Mouse (Mus musculus): ENCODE measurements around the gene Tbx6. TPM values are rescaled to one million over a fixed set of nuclear protein-coding genes. Genes with fewer than 3 reads are reported as not detected.

Tbx6 gene
- polyA plus RNA-seq, 1 experiment from 2014 or later, result 0.35 TPM

GRCm38 (mm10) chr7:126822741-126823140 lies 41.5 kb downstream of the Tbx6 start:
- H3K4me2 ChIP-seq, result no peak overlapping the region
- no peak for DNase-seq
- H3K27me3 ChIP-seq, result peaks cover 59% of the 10 kb centered on the region
- WGBS (ENCODE audit: insufficient replicate concordance), result 22% methylated on average over 9 of the region's 9 CpGs
- ATAC-seq (ENCODE audit: low read depth), result no peak
- H3K4me3 ChIP-seq (replicated peaks), result no peak overlapping the region
- H3K27ac ChIP-seq, result no peak overlapping the region
- H3K4me1 ChIP-seq (replicated peaks), result peaks cover 3% of the 10 kb centered on the region; the same call in 1 of the 2 replicates
- no peaks in the 10 kb centered on the region for H3K9me3 ChIP-seq (replicated peaks)
- H3K36me3 ChIP-seq, result no peaks in the 10 kb centered on the region
- no peak overlapping the region for H3K9ac ChIP-seq

DNA sequence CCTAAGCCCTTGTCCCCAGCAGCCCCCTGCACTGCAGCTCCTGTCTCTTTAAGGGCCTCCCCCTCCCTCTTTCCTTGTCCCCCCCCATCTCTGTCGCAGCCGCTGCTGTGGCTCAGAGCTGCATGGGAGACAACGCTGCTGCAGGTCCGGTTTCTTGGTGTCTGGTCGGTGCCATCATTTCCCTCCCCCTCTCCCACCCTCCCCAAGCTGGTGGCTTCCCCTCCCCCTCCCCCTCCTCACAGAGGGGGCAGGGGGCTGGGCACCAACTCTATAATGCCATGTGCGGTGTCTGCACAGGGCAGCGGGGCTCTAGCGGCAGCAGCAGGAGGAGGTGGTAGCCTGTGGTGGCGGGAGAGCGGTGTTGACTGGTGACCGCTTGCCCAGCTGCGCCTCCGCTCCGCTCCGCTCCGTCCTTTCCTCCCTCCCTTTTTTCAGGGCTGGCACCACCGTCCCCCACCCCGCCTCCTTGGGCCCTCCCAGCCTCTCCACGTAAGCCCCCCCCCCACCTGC lies 42.0 kb downstream of the Tbx6 start:
- Histone ChIP-seq H3K4me1 (replicated peaks) (peaks cover 3% of the 10 kb centered on the region; the same call in 1 of the 2 replicates), H3K27ac (no peak overlapping the region), H3K36me3 (no peaks in the 10 kb centered on the region), H3K4me3 (replicated peaks) (no peak overlapping the region), H3K27me3 (peaks cover 62% of the 10 kb centered on the region), H3K9ac (no peak overlapping the region), H3K4me2 (peak overlapping the region; percentile 26), H3K9me3 (replicated peaks) (no peaks in the 10 kb centered on the region)
- ATAC-seq (ENCODE audit: low read depth) (no peak), DNase-seq (no peak)
- WGBS (ENCODE audit: insufficient replicate concordance), result 6% methylated on average over 18 of the region's 19 CpGs

- 12% methylated on average over 10 of the region's 10 CpGs for WGBS (ENCODE audit: insufficient replicate concordance)
- Histone ChIP-seq H3K4me2 (no peak overlapping the region), H3K9ac (no peak overlapping the region), H3K36me3 (no peaks in the 10 kb centered on the region), H3K4me1 (replicated peaks) (peaks cover 3% of the 10 kb centered on the region; the same call in 1 of the 2 replicates), H3K9me3 (replicated peaks) (no peaks in the 10 kb centered on the region), H3K27me3 (peaks cover 67% of the 10 kb centered on the region), H3K27ac (no peak overlapping the region), H3K4me3 (replicated peaks) (no peak overlapping the region)
- DNase-seq (no peak), ATAC-seq (ENCODE audit: low read depth) (no peak)
Measured at GRCm38 (mm10) chr7:126823940-126824339, 42.7 kb downstream of the Tbx6 start.

DNA sequence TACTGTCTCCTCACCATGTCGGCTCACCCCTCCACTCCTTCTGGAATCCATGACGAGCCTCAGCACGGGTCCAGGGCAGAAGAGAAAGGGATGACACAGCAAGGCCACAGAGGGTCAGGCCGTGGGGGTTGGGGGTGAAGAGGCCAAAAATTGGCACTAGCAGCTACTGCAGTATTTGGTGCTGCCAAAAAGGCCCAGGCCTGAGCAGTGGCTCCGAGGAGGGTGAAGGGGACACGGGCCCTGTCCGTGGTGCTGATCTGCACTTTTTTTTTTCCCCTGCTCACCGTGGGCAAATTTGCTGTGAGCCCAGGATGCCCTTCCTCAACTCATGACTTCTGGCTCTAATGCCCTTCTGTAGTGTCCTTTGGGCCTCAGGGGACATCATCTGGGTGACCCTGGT lies 44.1 kb downstream of the Tbx6 start:
- WGBS (ENCODE audit: insufficient replicate concordance), result 21% methylated on average over 8 of the region's 8 CpGs
- ATAC-seq (ENCODE audit: low read depth), result no peak
- peaks cover 81% of the 10 kb centered on the region for H3K27me3 ChIP-seq

DNA sequence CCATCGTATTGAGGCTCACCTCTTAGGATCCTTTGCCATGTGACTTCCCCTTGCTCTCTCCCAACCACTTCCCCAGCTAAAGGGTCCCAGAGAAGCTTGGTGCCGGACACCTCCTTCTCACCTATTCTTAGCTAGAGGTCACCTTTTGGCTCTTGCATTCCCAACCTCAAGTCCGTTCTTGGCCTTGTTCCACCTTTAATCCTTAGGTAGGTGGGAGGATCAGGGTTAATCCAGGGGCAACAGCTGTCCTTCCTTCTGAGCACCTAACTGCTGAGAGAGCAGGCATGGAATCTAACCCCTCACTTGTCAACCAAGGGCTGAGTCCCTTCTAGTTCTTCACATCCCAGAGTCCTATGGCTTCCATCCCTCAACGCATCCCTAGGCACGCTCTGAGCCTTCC lies 44.7 kb downstream of the Tbx6 start:
- Histone ChIP-seq H3K4me1 (replicated peaks) (peaks cover 3% of the 10 kb centered on the region; the same call in 1 of the 2 replicates), H3K9me3 (replicated peaks) (no peaks in the 10 kb centered on the region), H3K9ac (no peak overlapping the region), H3K4me2 (no peak overlapping the region), H3K4me3 (replicated peaks) (no peak overlapping the region), H3K27ac (no peak overlapping the region), H3K36me3 (no peaks in the 10 kb centered on the region), H3K27me3 (peaks cover 85% of the 10 kb centered on the region)
- DNase-seq, result no peak
- ATAC-seq (ENCODE audit: low read depth), result no peak
- WGBS (ENCODE audit: insufficient replicate concordance), result 53% methylated on average over 5 of the region's 5 CpGs

More for the DNA sequence above, 44.1 kb downstream of the Tbx6 start:
- Histone ChIP-seq H3K4me2 (no peak overlapping the region), H3K27ac (no peak overlapping the region), H3K4me3 (replicated peaks) (no peak overlapping the region), H3K9ac (no peak overlapping the region), H3K9me3 (replicated peaks) (no peaks in the 10 kb centered on the region), H3K4me1 (replicated peaks) (peaks cover 3% of the 10 kb centered on the region; the same call in 1 of the 2 replicates), H3K36me3 (no peaks in the 10 kb centered on the region)
- no peak for DNase-seq

- Histone ChIP-seq H3K9ac (no peak within 1 kb of the TSS), H3K27me3 (peaks cover 38% of the 10 kb centered on the region), H3K36me3 (no peaks in the 10 kb centered on the region), H3K4me1 (replicated peaks) (peaks cover 4% of the 10 kb centered on the region; the same call in 1 of the 2 replicates), H3K4me2 (peak within 1 kb of the TSS; percentile 55), H3K27ac (no peak within 1 kb of the TSS), H3K9me3 (replicated peaks) (no peaks in the 10 kb centered on the region), H3K4me3 (replicated peaks) (peak within 1 kb of the TSS; percentile 37)
- ATAC-seq (ENCODE audit: low read depth), result peak; percentile 14; the same call in 1 of the 2 replicates
- no peak for DNase-seq
- WGBS (ENCODE audit: insufficient replicate concordance), result 53% methylated on average over 5 of the region's 5 CpGs
Measured at GRCm38 (mm10) chr7:126831539-126831938, 50.3 kb downstream of the Tbx6 start, which contains the start of gene 4930451I11Rik. Gene 4930451I11Rik (minus strand): TSS chr7:126831639.

DNA sequence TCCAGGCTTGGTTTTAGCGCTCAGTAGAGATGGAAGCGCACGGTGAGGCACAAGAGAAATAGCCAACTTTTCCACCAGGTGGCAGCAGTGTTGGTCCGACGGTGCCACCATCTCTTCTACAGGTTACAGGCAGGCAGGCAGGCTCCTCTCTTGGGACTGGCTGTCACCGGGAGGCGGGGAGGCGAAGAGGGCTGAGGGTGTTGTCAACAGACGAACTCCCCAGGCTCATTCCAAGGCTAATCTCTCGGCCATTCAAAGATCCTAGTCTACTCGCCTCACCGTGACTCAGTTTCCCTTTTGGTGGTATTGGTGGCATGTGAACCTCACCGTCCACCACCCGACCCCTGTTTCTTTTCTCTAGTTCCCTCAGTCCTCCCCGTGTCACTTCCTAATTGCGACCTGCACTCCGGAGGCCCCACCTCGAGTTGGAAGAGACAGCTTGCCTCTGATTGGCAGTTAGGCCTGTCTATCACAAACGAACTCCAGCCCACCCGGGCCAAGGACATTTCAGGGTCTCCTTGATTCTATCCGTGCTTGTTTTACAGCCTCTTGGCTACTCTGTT lies 50.8 kb downstream of the Tbx6 start:
- H3K27me3 ChIP-seq, result peaks cover 37% of the 10 kb centered on the region
- H3K9me3 ChIP-seq (replicated peaks), result no peaks in the 10 kb centered on the region

GRCm38 (mm10) chr7:126833294-126833693 lies 52.0 kb downstream of the Tbx6 start:
- DNase-seq (no peak), ATAC-seq (ENCODE audit: low read depth) (no peak)
- Histone ChIP-seq H3K9me3 (replicated peaks) (no peaks in the 10 kb centered on the region), H3K9ac (no peak overlapping the region), H3K4me1 (replicated peaks) (peaks cover 4% of the 10 kb centered on the region; the same call in 1 of the 2 replicates), H3K4me3 (replicated peaks) (no peak overlapping the region), H3K36me3 (no peaks in the 10 kb centered on the region), H3K27me3 (peaks cover 28% of the 10 kb centered on the region), H3K27ac (no peak overlapping the region), H3K4me2 (no peak overlapping the region)
- 59% methylated on average over 1 of the region's 1 CpGs for WGBS (ENCODE audit: insufficient replicate concordance)

More for the DNA sequence above, 50.8 kb downstream of the Tbx6 start:
- peak; percentile 65 for DNase-seq
- no peak overlapping the region for H3K9ac ChIP-seq
- no peak overlapping the region for H3K27ac ChIP-seq
- ATAC-seq (ENCODE audit: low read depth), result peak; percentile 80
- WGBS (ENCODE audit: insufficient replicate concordance), result 2% methylated on average over 21 of the region's 21 CpGs
- no peaks in the 10 kb centered on the region for H3K36me3 ChIP-seq
- H3K4me3 ChIP-seq (replicated peaks), result peak overlapping the region; percentile 37
- H3K4me2 ChIP-seq, result peak overlapping the region; percentile 55
- H3K4me1 ChIP-seq (replicated peaks), result peaks cover 4% of the 10 kb centered on the region; the same call in 1 of the 2 replicates

Other genes with a start within 250 kb of the Tbx6 start
- gene Eif3c, start 215.1 kb upstream of the Tbx6 start, polyA plus RNA-seq (2015; fragmentation: Nextera tagmentation; extraction: Ambion mirVana), result 138 and 141 TPM in 2 replicates
- 0.61 and 0.71 TPM in 2 replicates for gene Apobr, start 196.5 kb upstream of the Tbx6 start, polyA plus RNA-seq (2015; fragmentation: Nextera tagmentation; extraction: Ambion mirVana)
- 11.5 and 12.4 TPM in 2 replicates for gene Cln3, start 195.7 kb upstream of the Tbx6 start, polyA plus RNA-seq (2015; fragmentation: Nextera tagmentation; extraction: Ambion mirVana)
- gene Il27, start 186.5 kb upstream of the Tbx6 start, polyA plus RNA-seq (2015; fragmentation: Nextera tagmentation; extraction: Ambion mirVana), result not detected in 2 replicates
- 1.7 and 2.0 TPM in 2 replicates for gene Nupr1, start 150.6 kb upstream of the Tbx6 start, polyA plus RNA-seq (2015; fragmentation: Nextera tagmentation; extraction: Ambion mirVana)
- 34.7 and 36.8 TPM in 2 replicates for gene Sgf29, start 132.2 kb upstream of the Tbx6 start, polyA plus RNA-seq (2015; fragmentation: Nextera tagmentation; extraction: Ambion mirVana)
- gene Sult1a1, start 105.1 kb upstream of the Tbx6 start, polyA plus RNA-seq (2015; fragmentation: Nextera tagmentation; extraction: Ambion mirVana), result 1.8 and 2.0 TPM in 2 replicates
- gene Bola2, start 86.1 kb upstream of the Tbx6 start, polyA plus RNA-seq (2015; fragmentation: Nextera tagmentation; extraction: Ambion mirVana), result 113 and 128 TPM in 2 replicates
- gene Slx1b, start 85.7 kb upstream of the Tbx6 start, polyA plus RNA-seq (2015; fragmentation: Nextera tagmentation; extraction: Ambion mirVana), result 3.6 and 4.2 TPM in 2 replicates
- 73.1 and 78.7 TPM in 2 replicates for gene Coro1a, start 73.7 kb upstream of the Tbx6 start, polyA plus RNA-seq (2015; fragmentation: Nextera tagmentation; extraction: Ambion mirVana)
- 19.0 and 19.3 TPM in 2 replicates for gene Mapk3, start 21.9 kb upstream of the Tbx6 start, polyA plus RNA-seq (2015; fragmentation: Nextera tagmentation; extraction: Ambion mirVana)
- gene Gdpd3, start 15.1 kb upstream of the Tbx6 start, polyA plus RNA-seq (2015; fragmentation: Nextera tagmentation; extraction: Ambion mirVana), result 0.37 and 0.64 TPM in 2 replicates
- 68.4 and 77.3 TPM in 2 replicates for gene Ypel3, start 4.5 kb upstream of the Tbx6 start, polyA plus RNA-seq (2015; fragmentation: Nextera tagmentation; extraction: Ambion mirVana)
- gene Ppp4c, start 11.0 kb downstream of the Tbx6 start, polyA plus RNA-seq (2015; fragmentation: Nextera tagmentation; extraction: Ambion mirVana), result 133 and 141 TPM in 2 replicates
- 0.10 and 0.13 TPM in 2 replicates for gene Fam57b, start 16.2 kb downstream of the Tbx6 start, polyA plus RNA-seq (2015; fragmentation: Nextera tagmentation; extraction: Ambion mirVana)
- not detected in 2 replicates for gene 4930451I11Rik, start 50.2 kb downstream of the Tbx6 start, polyA plus RNA-seq (2015; fragmentation: Nextera tagmentation; extraction: Ambion mirVana)
- 0.12 and 0.29 TPM in 2 replicates for gene Doc2a, start 65.9 kb downstream of the Tbx6 start, polyA plus RNA-seq (2015; fragmentation: Nextera tagmentation; extraction: Ambion mirVana)
- 17.8 and 18.9 TPM in 2 replicates for gene Hirip3, start 80.5 kb downstream of the Tbx6 start, polyA plus RNA-seq (2015; fragmentation: Nextera tagmentation; extraction: Ambion mirVana)
- 55.2 and 65.3 TPM in 2 replicates for gene Ino80e, start 80.9 kb downstream of the Tbx6 start, polyA plus RNA-seq (2015; fragmentation: Nextera tagmentation; extraction: Ambion mirVana)
- 11.6 and 12.9 TPM in 2 replicates for gene Taok2, start 103.2 kb downstream of the Tbx6 start, polyA plus RNA-seq (2015; fragmentation: Nextera tagmentation; extraction: Ambion mirVana)
- gene Tmem219, start 141.4 kb downstream of the Tbx6 start, polyA plus RNA-seq (2015; fragmentation: Nextera tagmentation; extraction: Ambion mirVana), result 16.1 and 16.5 TPM in 2 replicates
- 6.2 and 6.9 TPM in 2 replicates for gene Kctd13, start 147.4 kb downstream of the Tbx6 start, polyA plus RNA-seq (2015; fragmentation: Nextera tagmentation; extraction: Ambion mirVana)
- gene Asphd1, start 168.1 kb downstream of the Tbx6 start, polyA plus RNA-seq (2015; fragmentation: Nextera tagmentation; extraction: Ambion mirVana), result not detected in 2 replicates
- 0.06 and 0.09 TPM in 2 replicates for gene Sez6l2, start 169.1 kb downstream of the Tbx6 start, polyA plus RNA-seq (2015; fragmentation: Nextera tagmentation; extraction: Ambion mirVana)
- 50.7 and 55.5 TPM in 2 replicates for gene Cdipt, start 194.4 kb downstream of the Tbx6 start, polyA plus RNA-seq (2015; fragmentation: Nextera tagmentation; extraction: Ambion mirVana)
- gene Cdiptos, start 194.6 kb downstream of the Tbx6 start, polyA plus RNA-seq (2015; fragmentation: Nextera tagmentation; extraction: Ambion mirVana), result 0.37 and 0.65 TPM in 2 replicates
- 7.8 and 8.6 TPM in 2 replicates for gene Mvp, start 233.1 kb downstream of the Tbx6 start, polyA plus RNA-seq (2015; fragmentation: Nextera tagmentation; extraction: Ambion mirVana)
- 0.27 TPM in 1 of 2 replicates, not detected in the other for gene Pagr1b, start 235.0 kb downstream of the Tbx6 start, polyA plus RNA-seq (2015; fragmentation: Nextera tagmentation; extraction: Ambion mirVana)
- gene Pagr1a, start 235.9 kb downstream of the Tbx6 start, polyA plus RNA-seq (2015; fragmentation: Nextera tagmentation; extraction: Ambion mirVana), result 38.7 and 50.1 TPM in 2 replicates
- 5.1 and 11.3 TPM in 2 replicates for gene Gm42742, start 239.6 kb downstream of the Tbx6 start, polyA plus RNA-seq (2015; fragmentation: Nextera tagmentation; extraction: Ambion mirVana)
- 0.22 and 0.47 TPM in 2 replicates for gene Prrt2, start 239.7 kb downstream of the Tbx6 start, polyA plus RNA-seq (2015; fragmentation: Nextera tagmentation; extraction: Ambion mirVana)
- gene Maz, start 245.6 kb downstream of the Tbx6 start, polyA plus RNA-seq (2015; fragmentation: Nextera tagmentation; extraction: Ambion mirVana), result 38.2 and 42.2 TPM in 2 replicates

All from liver, embryonic 13.5 days (tissue).